Mouse (Mus musculus) G1E (cell line): ENCODE results near the gene Gm42906. TPM values are rescaled to one million over a fixed set of nuclear protein-coding genes. Genes with fewer than 3 reads are reported as not detected.

ENCODE experiments used
- ATAC-seq: 2 replicates; pipeline ENCODE4 v1.8.0; 2016; ENCODE audit warnings: mild to moderate bottlenecking; ENCODE audit not compliant: insufficient number of reproducible peaks, poor library complexity, low FRiP score, severe bottlenecking; ENCODE audit errors: extremely low read depth
- DNase-seq: peaks from one replicate; pipeline ENCODE4 v3.0.0; 2012; ENCODE audit warnings: low spot score
- H3K27me3 ChIP-seq: 2 replicates; pipeline ENCODE4 v1.6.1; 2012; ENCODE audit warnings: mild to moderate bottlenecking, low read length, inconsistent platforms; ENCODE audit not compliant: insufficient read depth
- H3K36me3 ChIP-seq: replicated peaks from 2 replicates; pipeline ENCODE3; 2012; ENCODE audit warnings: mild to moderate bottlenecking, inconsistent platforms
- H3K4me1 ChIP-seq: 2 replicates; pipeline ENCODE4 v1.6.1; 2012; ENCODE audit warnings: low read depth, low read length, inconsistent platforms, mixed read lengths; ENCODE audit not compliant: insufficient read depth
- H3K4me3 ChIP-seq: 2 replicates; pipeline ENCODE4 v1.5.1; 2012; ENCODE audit warnings: low read depth, mild to moderate bottlenecking, inconsistent platforms, low read length, moderate library complexity, mixed read lengths
- H3K9me3 ChIP-seq: replicated peaks from 2 replicates; pipeline ENCODE4 v1.6.1; 2012; ENCODE audit warnings: inconsistent platforms
- CTCF ChIP-seq: IDR thresholded peaks from 2 replicates; pipeline ENCODE4 v1.5.1; 2012; ENCODE audit warnings: low read depth, low read length, inconsistent platforms, mixed read lengths
- GATA1 ChIP-seq: IDR thresholded peaks from 2 replicates; pipeline ENCODE4 v1.6.1; 2012; ENCODE audit warnings: borderline replicate concordance, low read length, inconsistent platforms, mixed read lengths
- GATA2 ChIP-seq: IDR thresholded peaks from 2 replicates; pipeline ENCODE4 v1.6.1; 2012; ENCODE audit warnings: low read depth, low read length, inconsistent platforms, borderline replicate concordance
- POLR2AphosphoS5 ChIP-seq: IDR thresholded peaks from 2 replicates; pipeline ENCODE4 v1.6.1; 2012; ENCODE audit warnings: low read depth, low read length, inconsistent platforms; ENCODE audit not compliant: insufficient replicate concordance
- TAL1 ChIP-seq: conservative IDR thresholded peaks from 2 replicates; pipeline ENCODE4 v1.6.1; 2012; ENCODE audit warnings: low read depth, low read length, inconsistent platforms, mixed read lengths
- polyA plus RNA-seq: library from polyadenylated mRNA; stranded (reverse); fragments of >175 nt; gene quantifications from 2 replicates; pipeline ENCODE4 v1.2.3, GENCODE M21; 2012
- total RNA-seq, 2 experiments: library from RNA; stranded (forward) in 1 of 2; stranded (reverse) in 1 of 2; fragments of 200-1000 nt in 1 of 2; fragments of >200 nt in 1 of 2; fragmentation: Nextera tagmentation in 1 of 2; gene quantifications; 2 replicates each; pipeline ENCODE4 v1.2.3; 2014 to 2017

Gene Gm42906
- total and polyA plus RNA-seq, 3 experiments, result not detected

DNA sequence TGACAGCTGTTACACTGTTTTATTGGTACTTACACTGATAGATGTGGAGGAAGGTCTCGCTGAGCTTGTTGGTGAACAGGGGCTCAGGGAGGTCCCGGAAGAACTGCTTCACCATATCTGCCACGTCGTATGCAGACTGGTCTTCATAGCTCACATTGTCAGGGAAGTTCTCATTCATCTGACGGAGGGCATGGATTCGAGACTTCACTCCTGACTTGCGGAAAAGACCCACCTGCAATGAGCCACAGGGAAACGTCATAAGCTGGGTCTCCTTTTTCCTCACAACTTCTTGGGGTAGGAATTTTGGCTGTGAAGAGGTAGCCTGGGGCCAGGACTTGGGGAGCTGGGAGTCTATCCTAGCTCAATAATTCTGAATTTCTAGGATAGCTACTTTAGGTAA lies 375.6 kb downstream of the Gm42906 start:
- Histone ChIP-seq H3K27me3 (no peaks in the 10 kb centered on the region), H3K4me1 (no peaks in the 10 kb centered on the region), H3K4me3 (no peak overlapping the region), H3K36me3 (no peaks in the 10 kb centered on the region), H3K9me3 (peaks cover 43% of the 10 kb centered on the region)
- ATAC-seq (no peak), DNase-seq (no peak)
- TF ChIP-seq GATA1 (no peak), CTCF (no peak), GATA2 (no peak), TAL1 (no peak), POLR2AphosphoS5 (no peak)

GRCm38 (mm10) chr5:151047488-151047887 lies 380.5 kb downstream of the Gm42906 start:
- no peak for DNase-seq
- Histone ChIP-seq H3K36me3 (no peaks in the 10 kb centered on the region), H3K4me3 (no peak overlapping the region), H3K9me3 (peaks cover 51% of the 10 kb centered on the region), H3K4me1 (no peaks in the 10 kb centered on the region), H3K27me3 (no peaks in the 10 kb centered on the region)
- TF ChIP-seq GATA2 (no peak), POLR2AphosphoS5 (no peak), GATA1 (no peak), TAL1 (no peak), CTCF (no peak)
- no peak for ATAC-seq

GRCm38 (mm10) chr5:151046917-151047316 lies 381.0 kb downstream of the Gm42906 start:
- Histone ChIP-seq H3K9me3 (peaks cover 51% of the 10 kb centered on the region), H3K36me3 (no peaks in the 10 kb centered on the region), H3K27me3 (no peaks in the 10 kb centered on the region), H3K4me3 (no peak overlapping the region), H3K4me1 (no peaks in the 10 kb centered on the region)
- DNase-seq (no peak), ATAC-seq (no peak)
- no peak for TF ChIP-seq GATA1
- TF ChIP-seq GATA2, result no peak
- no peak for TF ChIP-seq TAL1
- no peak for TF ChIP-seq CTCF
- TF ChIP-seq POLR2AphosphoS5, result no peak

DNA sequence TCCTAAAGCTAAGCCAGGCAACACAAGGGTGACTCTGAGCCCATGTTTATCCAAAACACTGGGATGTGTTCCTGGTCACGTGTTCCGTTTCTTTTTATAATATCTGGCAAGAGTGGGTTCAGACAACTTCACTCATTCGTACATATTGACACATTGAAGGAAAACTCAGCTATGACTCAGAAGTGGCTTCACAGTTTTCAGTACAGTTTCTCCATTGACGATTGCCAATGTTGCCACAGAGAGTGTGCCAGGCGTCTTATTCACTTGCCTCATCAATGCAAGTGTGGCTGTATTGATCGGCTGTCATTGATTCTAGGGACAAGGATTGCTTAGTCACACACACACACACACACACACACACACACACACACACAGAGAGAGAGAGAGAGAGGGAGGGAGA lies 381.8 kb downstream of the Gm42906 start:
- Histone ChIP-seq H3K4me1 (no peaks in the 10 kb centered on the region), H3K4me3 (no peak overlapping the region), H3K27me3 (no peaks in the 10 kb centered on the region), H3K9me3 (peaks cover 55% of the 10 kb centered on the region), H3K36me3 (no peaks in the 10 kb centered on the region)
- DNase-seq, result no peak
- no peak for ATAC-seq
- TF ChIP-seq GATA2, result no peak
- no peak for TF ChIP-seq CTCF
- no peak for TF ChIP-seq POLR2AphosphoS5
- no peak for TF ChIP-seq GATA1
- TF ChIP-seq TAL1, result no peak

GRCm38 (mm10) chr5:151042911-151043310 lies 385.1 kb downstream of the Gm42906 start:
- H3K4me3 ChIP-seq, result no peak overlapping the region
- no peaks in the 10 kb centered on the region for H3K4me1 ChIP-seq
- no peak for DNase-seq
- H3K27me3 ChIP-seq, result no peaks in the 10 kb centered on the region
- ATAC-seq, result no peak
- TF ChIP-seq TAL1, result no peak
- no peak for TF ChIP-seq CTCF
- TF ChIP-seq GATA1, result no peak
- no peak for TF ChIP-seq GATA2
- TF ChIP-seq POLR2AphosphoS5, result no peak
- H3K36me3 ChIP-seq, result no peaks in the 10 kb centered on the region
- peaks cover 43% of the 10 kb centered on the region for H3K9me3 ChIP-seq

DNA sequence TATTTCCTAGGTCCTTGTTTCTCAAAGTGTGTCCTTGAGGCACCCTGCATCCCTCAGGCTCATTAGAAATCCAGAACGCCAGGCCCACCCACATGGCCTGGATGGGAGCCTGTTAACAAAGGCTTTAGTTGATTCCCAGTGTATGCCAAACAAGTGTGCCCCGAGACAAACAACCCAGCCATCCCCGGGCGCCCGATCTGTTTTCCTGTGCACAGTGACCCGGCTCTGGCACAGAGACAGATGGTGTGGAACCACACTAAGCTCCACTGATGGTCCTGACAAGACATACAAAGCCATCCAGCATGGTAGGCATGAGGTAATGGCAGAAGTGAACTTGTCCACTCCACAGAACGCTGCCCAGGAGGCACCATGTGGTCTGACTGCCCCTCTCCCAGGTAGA lies 390.1 kb downstream of the Gm42906 start:
- no peaks in the 10 kb centered on the region for H3K27me3 ChIP-seq
- ATAC-seq (no peak), DNase-seq (no peak)

More for the DNA sequence above, 390.1 kb downstream of the Gm42906 start:
- no peaks in the 10 kb centered on the region for H3K4me1 ChIP-seq
- H3K36me3 ChIP-seq, result no peaks in the 10 kb centered on the region
- H3K4me3 ChIP-seq, result no peak overlapping the region
- peaks cover 33% of the 10 kb centered on the region for H3K9me3 ChIP-seq
- TF ChIP-seq GATA2, result no peak
